Mouse (Mus musculus) C2C12 (cell line): Measurements from ENCODE around the gene Syf2.

Experiments
- CTCF ChIP-seq: IDR thresholded peaks from one replicate; pipeline ENCODE4 v1.5.1; 2011; ENCODE audit not compliant: control insufficient read depth, insufficient read depth, insufficient read length
- FOSL1 ChIP-seq: IDR thresholded peaks from one replicate; pipeline ENCODE4 v1.8.0; 2011; ENCODE audit warnings: mild to moderate bottlenecking, low read length; ENCODE audit not compliant: poor library complexity, insufficient read depth, severe bottlenecking
- MYOG ChIP-seq: IDR thresholded peaks from one replicate; pipeline ENCODE4 v1.6.1; 2011; ENCODE audit not compliant: control insufficient read depth, insufficient read length; ENCODE audit errors: extremely low read depth

DNA sequence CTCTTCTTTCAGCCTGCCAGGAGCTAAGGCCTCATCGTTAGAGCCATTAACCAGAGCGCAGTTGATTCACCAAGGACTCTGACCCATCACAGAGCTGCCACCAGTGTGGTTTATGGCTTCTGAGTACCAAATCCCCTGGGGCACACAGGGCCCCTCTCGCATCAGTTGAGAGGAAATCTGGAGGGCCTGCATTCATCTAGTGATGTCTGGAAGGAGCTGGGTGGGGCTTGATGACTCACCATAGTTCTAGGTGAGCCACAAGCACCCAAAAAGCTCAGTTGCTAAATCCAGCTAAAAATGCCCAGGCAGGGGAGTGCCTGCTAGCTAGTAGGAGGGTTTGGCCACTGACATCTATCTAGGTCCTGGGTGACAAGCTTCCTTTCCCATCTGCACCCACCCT lies 25.1 kb downstream of the Syf2 start:
- no peak for TF ChIP-seq CTCF
- TF ChIP-seq FOSL1, result peak; percentile 69
- no peak for TF ChIP-seq MYOG
